Mouse (Mus musculus) thymus, adult 2 months (tissue): ENCODE data around the gene Gm14399.

ENCODE experiments used
- CTCF ChIP-seq: fragments of 200-500 bp; IDR thresholded peaks from 2 replicates; pipeline ENCODE4 v1.5.1; 2012; ENCODE audit warnings: mild to moderate bottlenecking, control low read depth, low read length, moderate library complexity, borderline replicate concordance; ENCODE audit not compliant: control insufficient read depth, poor library complexity, insufficient read depth; ENCODE audit errors: extremely low read depth
- POLR2A ChIP-seq: fragments of 200-500 bp; IDR thresholded peaks from 2 replicates; pipeline ENCODE4 v1.6.1; 2012; ENCODE audit warnings: mild to moderate bottlenecking, low read length, control low read depth, moderate library complexity; ENCODE audit not compliant: control insufficient read depth, poor library complexity, insufficient read depth; ENCODE audit errors: extremely low read depth

GRCm38 (mm10) chr2:175172123-175172522 lies 30.3 kb upstream of the Gm14399 start:
- TF ChIP-seq CTCF (no peak), POLR2A (no peak)
